Comparison of ENCODE assay signal across 12 mouse cellular contexts in the genomic region with DNA sequence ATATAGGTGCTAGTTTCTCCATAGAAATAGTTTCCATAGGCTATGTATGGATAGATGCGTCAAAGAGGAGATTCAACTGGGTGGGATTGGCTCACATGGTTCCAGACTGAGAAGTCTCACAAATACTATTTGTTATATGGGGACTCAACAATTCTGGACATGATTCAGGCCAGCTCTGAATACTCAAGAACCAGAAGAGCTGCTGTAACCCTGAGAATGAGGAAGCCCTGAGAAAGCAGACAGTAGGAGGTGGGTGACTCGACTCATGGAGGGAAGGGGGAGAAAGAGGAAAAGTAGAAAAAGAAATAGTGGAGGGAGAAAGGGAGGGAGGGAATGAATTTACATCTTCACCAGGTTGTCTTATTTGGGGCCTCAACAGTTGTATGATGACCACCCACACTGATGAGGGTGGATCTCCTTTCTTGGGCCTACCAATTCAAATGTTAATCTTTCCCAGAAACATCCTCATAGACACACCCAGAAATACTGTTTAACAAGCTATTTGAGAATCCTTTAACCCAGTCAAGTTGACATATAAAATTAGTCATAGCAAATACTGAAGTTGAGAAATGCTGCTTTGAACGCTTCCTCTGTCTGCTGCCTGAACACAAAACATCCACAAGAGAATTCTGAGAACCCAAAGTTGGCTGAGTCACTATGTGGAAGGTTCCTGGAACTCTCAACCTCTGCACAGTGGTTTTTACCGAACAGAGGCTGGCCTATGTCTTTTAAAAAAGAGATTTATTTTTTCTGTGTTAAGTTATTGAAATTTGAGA. TPM values are rescaled to one million over a fixed set of nuclear protein-coding genes. Genes with fewer than 3 reads are reported as not detected.
DNase-seq lines count a peak whose midpoint lies in the region; TF ChIP-seq lines count a peak whose summit lies in the region.
"Had no signal": no experiment of that assay in that cellular context is flagged by ENCODE, and none has a peak within 500 bp of the region (broad histone marks: within the 10 kb centered on the region; RNA-seq: fewer than 3 reads in every experiment).

No protein-coding gene starts in this region.

- H3K4me1 ChIP-seq in small intestine, adult 2 months (ENCODE audit: control insufficient read depth, insufficient read depth, insufficient read length, low read length): no peaks in the 10 kb centered on the region

- TF ChIP-seq CTCF in small intestine, adult 2 months (IDR thresholded peaks at IDR 0.05; ENCODE audit: extremely low read depth, insufficient read length, insufficient replicate concordance, low read depth, low read length): no peak

- H3K27ac ChIP-seq in small intestine, adult 2 months (ENCODE audit: insufficient read depth, low read depth, low read length): 0 out of 2 replicates have a peak overlapping the region, but pooled peaks have one; percentile 10

- no peaks in the 10 kb centered on the region for H3K36me3 ChIP-seq in small intestine, adult 2 months (ENCODE audit: control insufficient read depth, insufficient read depth, low read length)

- peak; percentile 17 for DNase-seq in adrenal gland, adult 2 months
- DNase-seq in adrenal gland, postnatal 14 days: no peak
- DNase-seq in urinary bladder, postnatal 14 days (ENCODE audit: low spot score): peak; percentile 18
- DNase-seq in urinary bladder, postnatal 36 days (ENCODE audit: low spot score in 2 of 2): no peak
- DNase-seq in fibroblast of lung, adult 2 months (ENCODE audit: low read depth): peak; percentile 89
- no peak for DNase-seq in T-cell, adult 2 months (ENCODE audit: low spot score)
- DNase-seq in spleen, adult 18-20 months: no peak
- DNase-seq: cerebellum, adult 9-10 months; gastrocnemius, postnatal 10 days; lung, adult 18-20 months; thymus, adult 2 months had no signal

- H3K27me3 ChIP-seq in small intestine, adult 2 months (ENCODE audit: control insufficient read depth, insufficient read depth, low read length): no peaks in the 10 kb centered on the region

- WGBS in small intestine, adult 2 months: 64% methylated on average over 4 of the region's 4 CpGs

- TF ChIP-seq POLR2A in small intestine, adult 2 months (IDR thresholded peaks at IDR 0.05; ENCODE audit: low read depth, low read length): no peak

- H3K4me3 ChIP-seq in small intestine, adult 2 months (ENCODE audit: low read depth, low read length): no peak overlapping the region

RNA-seq across cellular contexts. Expression of gene Ccdc80, which starts 54.8 kb away (rescaled TPM):
- total RNA-seq in adrenal gland, adult 2 months (2021): 10 to 100 TPM; 40.7 to 53.4 TPM
- 19.2 and 19.8 TPM in 2 replicates for polyA plus RNA-seq in adrenal gland, adult 2 months (2012; rRNA removed)
- total RNA-seq in adrenal gland, postnatal 14 days (2021): 46.9 and 47.7 TPM in 2 replicates
- 2.2 and 3.3 TPM in 2 replicates for polyA plus RNA-seq in small intestine, adult 2 months (2012; rRNA removed)

Comparison
In these comparisons a context has a peak if more than half of its experiments do, and no peak if none do; other contexts are left out.
1. DNase-seq: peak in adrenal gland, adult 2 months (single experiment), urinary bladder, postnatal 14 days (single experiment) and fibroblast of lung, adult 2 months (single experiment); none in adrenal gland, postnatal 14 days (single experiment), urinary bladder, postnatal 36 days (0 of 2), T-cell, adult 2 months (single experiment) and spleen, adult 18-20 months (0 of 2).